Mouse (Mus musculus) gastrocnemius, postnatal 25 days (tissue): Measurements from ENCODE around the gene Unkl. TPM values are rescaled to one million over a fixed set of nuclear protein-coding genes. Genes with fewer than 3 reads are reported as not detected.
"Not testable (repeated sequence)": the region's sequence is repeated elsewhere in the genome, so short reads cannot be mapped to it uniquely, and the experiment has no call there.

ENCODE experiments used
- DNase-seq: peaks from one replicate; pipeline ENCODE4 v3.0.0; 2022
- total RNA-seq, 2 experiments: library from RNA; stranded (reverse); gene quantifications; 1 replicate in 1 of 2; 2 replicates in 1 of 2; pipeline ENCODE4 v1.2.3; 2021

Unkl gene
- total RNA-seq, 2 experiments from 2014 or later = 4.4 to 4.5 TPM

DNA sequence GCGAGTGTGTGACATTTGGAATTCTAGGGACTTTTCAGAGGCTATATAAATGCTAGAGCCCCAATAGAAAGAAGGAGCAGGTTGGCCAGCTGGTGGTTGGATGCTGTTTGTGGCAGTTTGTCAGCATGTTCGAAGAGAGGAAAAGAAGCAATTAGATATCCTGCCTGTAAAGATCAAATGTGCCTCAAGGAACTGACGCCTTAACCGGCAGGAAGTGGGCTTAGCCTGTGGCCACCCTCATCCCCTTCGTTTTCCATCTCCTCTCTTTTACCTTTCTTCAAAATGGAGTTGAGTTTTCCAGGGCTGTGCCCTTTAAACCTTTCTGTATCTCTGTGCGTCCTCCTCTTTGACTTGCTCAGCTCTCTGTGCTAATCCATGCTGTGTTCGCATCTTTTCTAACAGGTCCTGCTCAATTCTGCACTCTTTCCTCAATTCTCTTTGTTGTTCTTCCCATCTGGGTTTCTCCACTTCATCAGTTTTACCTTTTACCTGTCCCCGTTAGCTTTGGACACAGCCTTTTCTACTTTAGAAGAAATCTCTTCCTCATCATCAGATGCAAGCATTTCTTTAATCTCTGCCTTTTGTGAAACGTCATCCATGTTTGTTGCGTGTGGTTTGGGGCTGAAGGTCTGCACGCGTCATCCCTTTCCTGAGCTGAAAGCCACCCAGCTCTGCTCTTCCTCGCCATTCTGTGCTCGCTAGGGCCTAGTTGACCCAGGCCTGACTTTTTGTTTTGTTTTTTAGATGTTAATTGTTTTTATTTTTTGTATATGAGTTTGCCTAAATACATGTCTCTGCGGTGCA, 31.5 kb downstream of the Unkl start:
- DNase-seq = no peak

GRCm38 (mm10) chr17:25220746-25221145, 32.5 kb downstream of the Unkl start:
- no peak for DNase-seq

DNA sequence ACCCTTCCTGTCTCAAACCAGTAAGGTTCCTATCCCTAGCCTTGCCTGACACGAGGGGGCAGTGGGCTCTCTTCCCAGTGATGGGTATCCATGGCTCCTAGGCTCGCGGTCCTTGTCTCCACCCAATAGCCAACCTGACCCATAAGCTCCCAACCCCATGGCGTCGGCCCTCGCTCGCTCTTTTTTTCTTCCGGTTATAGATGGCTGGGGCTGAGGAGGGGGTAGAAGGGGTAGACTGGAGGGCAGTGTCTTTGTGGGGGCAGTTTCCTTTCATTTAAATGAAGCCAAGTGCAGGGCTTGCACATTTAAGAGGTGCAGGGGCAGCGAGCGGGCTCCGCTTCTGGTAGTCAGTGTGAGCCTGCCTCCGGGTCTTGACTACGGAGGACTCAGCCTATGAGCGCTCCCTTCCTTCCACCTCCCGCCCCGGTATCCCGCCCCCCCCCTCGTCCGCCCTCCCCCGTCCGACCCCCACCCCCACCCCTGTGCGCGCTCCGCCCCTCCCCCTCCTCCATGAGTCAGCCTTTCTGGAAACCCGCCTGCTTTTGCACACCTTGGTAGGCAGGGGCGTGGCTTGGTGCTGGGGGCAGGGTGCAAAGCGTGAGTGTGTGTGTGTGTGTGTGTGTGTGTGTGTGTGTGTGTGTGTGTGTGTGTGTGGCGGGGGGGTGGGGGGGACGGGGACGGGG, 33.8 kb downstream of the Unkl start:
- no peak for DNase-seq

- not testable (repeated sequence) for DNase-seq
These were observed 34.3 kb downstream of the Unkl start for GRCm38 (mm10) chr17:25222504-25222940.

GRCm38 (mm10) chr17:25222951-25223601, 34.9 kb downstream of the Unkl start:
- no peak for DNase-seq

GRCm38 (mm10) chr17:25224586-25225222, 36.5 kb downstream of the Unkl start:
- no peak for DNase-seq

DNA sequence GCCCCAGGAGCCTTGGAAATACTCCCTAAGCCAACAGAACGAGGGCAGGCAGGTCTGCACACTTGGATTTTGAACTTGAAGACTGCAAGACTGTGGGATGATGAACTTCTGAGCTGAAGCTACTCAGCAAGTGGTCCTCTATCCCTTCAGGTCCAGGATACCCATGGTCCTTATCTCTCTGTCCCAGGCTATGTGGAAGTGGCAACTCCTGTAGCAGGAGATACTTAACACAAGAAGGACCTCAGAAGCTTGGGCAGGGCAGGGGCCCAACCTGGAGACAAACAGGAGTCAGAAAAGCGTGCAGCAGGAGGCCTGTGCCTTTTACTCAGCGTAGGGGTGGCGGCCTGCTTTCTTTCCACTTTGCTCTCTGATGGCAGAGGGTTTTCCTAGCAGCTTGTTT, 37.5 kb downstream of the Unkl start:
- DNase-seq = no peak

- no peak for DNase-seq
These were observed 39.8 kb downstream of the Unkl start for GRCm38 (mm10) chr17:25227991-25228390.

DNA sequence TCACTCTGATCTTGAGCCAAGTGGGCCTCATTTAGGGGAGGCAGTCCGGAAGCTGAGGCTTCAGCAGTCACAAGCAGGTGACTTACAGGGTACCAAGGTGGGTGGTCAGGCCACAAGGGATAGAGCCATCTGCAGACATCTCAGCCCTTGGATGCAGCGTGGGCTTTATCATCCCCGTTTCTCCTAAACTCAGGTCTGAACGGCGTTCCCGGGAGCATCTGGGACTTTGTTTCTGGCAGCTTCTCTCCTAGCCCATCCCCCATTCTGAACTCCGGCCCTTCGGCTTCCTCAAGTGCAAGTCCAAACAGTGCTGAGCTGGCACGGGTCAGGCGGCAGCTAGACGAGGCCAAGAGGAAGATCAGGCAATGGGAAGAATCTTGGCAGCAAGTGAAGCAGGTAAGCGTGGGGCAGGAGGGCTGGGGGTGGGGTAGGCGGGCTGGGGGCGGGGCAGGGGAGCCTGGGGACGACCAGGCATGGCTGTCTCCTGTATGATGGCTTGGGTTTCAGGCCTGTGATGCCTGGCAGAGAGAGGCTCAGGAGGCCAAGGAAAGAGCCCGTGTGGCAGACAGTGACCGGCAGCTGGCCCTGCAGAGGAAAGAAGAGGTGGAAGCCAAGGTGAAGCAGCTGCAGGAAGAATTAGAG, 41.9 kb downstream of the Unkl start:
- not testable (repeated sequence) for DNase-seq

DNA sequence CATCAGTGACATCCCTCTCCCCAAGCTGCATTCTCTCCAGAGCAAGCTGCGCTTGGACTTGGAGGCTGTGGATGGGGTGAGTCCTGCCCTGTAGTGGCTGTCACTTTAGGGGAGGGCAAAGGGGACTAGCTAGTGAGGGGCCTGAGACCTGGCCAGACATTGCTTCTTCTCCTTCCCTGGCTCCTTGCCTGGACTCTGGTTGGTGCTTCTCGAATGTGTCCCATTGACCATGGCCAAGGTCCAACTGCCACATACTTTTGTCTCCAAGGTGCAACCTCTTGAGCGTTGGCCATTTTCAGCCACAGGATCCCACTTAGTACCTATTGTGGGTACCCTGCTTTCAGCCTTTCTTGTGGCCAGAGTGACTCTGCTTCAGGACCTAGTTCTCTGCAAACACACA, 42.5 kb downstream of the Unkl start:
- no peak for DNase-seq

DNA sequence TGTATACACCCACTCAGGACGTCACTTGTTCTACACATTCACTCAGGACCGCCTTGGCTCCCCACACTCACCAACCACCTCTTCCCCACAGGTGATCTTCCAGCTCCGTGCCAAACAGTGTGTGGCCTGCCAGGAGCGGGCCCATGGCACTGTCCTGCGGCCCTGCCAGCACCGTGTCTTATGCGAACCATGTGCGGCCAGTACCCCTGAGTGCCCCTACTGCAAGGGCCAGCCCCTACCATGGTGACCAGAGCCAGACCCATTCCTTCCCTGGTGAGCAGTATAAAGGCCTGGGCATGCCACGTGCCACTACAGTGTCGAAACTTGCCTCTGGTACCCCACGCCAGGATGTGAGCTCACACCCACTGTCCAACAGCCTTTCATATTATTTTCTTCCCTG, 43.4 kb downstream of the Unkl start:
- DNase-seq = not testable (repeated sequence)

GRCm38 (mm10) chr17:25235635-25236034, 47.4 kb downstream of the Unkl start:
- DNase-seq = no peak

GRCm38 (mm10) chr17:25239695-25240636, 51.8 kb downstream of the Unkl start, which contains the start of the genes Gnptg and Tsr3:
TSS of gene Gnptg (minus strand) at chr17:25240124.
TSS of gene Tsr3 (plus strand) at chr17:25240170.
- peak; percentile 77 for DNase-seq

DNA sequence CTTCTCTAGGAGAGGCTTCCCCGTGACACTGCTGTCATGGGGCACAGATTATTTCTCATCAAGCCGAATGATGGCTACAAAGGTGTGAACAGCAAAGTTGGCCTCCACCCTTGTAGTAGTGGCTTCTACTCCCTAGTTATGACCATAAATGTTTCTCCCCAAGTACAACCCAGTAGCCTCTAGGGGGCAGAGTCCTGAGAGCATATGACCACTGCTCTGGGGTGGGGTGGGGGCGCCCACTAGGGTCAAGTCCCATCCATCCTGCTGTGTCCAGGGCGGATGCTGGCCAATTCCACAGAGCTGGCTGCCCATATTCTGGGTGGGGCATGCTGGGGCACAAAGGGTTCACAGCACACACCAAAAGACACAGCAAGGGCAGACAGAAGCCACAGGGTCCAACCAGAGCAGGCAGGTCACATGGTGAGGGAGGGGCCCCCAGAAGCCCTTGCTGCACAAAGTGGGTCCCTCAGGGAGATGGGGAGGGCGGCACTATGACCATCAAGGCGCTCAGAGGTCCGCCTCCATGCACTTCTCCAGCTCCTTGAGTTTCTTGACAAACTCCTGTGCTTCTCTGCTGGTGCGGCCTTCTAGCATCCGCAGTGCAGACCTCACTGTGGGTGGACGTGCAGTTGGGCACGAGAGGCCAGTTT, 55.1 kb downstream of the Unkl start:
- DNase-seq = no peak

DNA sequence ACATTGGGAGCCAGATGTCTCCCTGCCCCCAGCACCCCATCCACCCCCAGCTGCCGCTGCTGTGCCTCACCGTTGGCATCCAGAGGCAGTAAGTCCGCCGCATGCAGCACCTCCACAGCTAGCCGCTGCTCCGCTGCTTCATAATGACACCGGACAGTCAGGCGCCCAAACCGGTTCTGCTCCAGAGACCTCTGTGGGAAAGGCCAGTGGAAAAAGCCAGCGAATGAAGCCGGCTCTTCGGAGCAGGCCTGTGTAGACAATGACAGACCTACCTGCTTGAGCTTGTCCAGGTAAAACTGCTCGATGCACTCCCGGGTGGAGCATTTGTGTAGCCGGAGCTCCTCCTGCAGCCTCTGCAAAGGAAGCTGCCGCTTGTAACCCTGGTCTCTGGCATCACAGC, 56.0 kb downstream of the Unkl start:
- DNase-seq = no peak

DNA sequence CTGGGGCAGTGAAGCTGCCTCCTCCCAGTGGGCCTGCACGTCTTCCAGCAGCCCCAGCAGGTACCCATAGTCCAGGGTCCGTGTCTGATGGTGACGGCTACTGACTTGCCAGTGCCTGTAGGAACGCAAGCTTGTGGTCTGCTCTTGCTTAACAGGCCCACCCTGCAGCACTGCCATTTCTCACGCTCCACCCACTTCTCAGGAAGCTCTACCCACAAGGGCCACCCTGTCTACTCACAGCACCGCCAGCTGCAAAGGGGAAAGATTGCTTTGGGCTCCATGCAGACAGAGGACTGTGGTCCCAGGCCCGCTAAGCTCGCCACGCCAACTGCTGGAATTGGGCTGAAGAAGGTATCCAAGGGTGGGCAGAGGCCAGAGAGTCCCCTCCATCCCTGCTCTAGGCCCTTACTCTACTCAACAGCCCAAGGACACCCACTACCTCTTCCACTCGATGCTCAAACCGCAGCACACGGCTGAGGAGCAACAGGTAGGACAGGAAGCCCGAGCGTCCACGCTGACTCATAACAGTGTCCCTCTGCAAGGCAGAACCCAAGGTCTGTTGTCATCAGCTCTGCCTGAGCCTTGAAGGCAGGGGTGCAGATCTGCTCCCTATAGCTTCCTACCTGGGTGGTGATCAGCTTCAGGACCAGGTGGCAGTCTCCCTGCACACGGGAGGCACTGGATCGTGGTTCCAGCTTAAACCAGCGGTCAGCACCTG, 60.0 kb downstream of the Unkl start:
- DNase-seq = no peak

GRCm38 (mm10) chr17:25250181-25250835, 62.1 kb downstream of the Unkl start:
- no peak for DNase-seq

GRCm38 (mm10) chr17:25252643-25253042, 64.4 kb downstream of the Unkl start:
- DNase-seq = no peak

DNA sequence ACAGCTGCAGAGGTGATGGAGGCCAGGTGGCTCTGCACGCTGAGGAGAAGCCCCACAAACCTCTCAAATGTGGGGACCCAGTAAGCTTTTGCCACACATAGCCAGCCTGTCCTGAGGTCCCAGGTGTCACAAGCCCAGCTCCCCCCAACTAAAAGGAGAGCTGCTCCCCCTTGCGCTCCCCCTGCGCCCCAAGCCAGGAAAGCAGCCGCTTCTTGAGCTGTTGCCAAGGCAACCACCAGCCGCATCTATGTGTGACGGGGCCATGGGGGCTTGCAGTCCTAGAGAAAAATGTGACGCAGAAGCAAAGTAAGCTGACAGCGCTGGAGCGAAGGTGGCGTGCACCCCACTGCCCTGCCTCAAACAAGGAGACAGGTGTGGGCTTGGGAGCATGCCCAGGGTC, 65.6 kb downstream of the Unkl start:
- DNase-seq = no peak
